Mouse (Mus musculus) neural tube, embryonic 14.5 days (tissue): ENCODE measurements at regions not wholly inside any gene's neighbourhood (a gene's known extent, or its start where the extent isn't known, plus 50 kb on each side); places are given as distances from the start of the nearest gene placed in this dataset.
"Not testable (repeated sequence)": the region's sequence is repeated elsewhere in the genome, so short reads cannot be mapped to it uniquely, and the experiment has no call there.

Experiments used
- ATAC-seq: fragments of 200-750 bp; cut with Nextera tagmentation; 2 replicates; pipeline ENCODE4 v1.8.0; 2017; ENCODE audit warnings: low read depth, mild to moderate bottlenecking, moderate TSS enrichment, moderate library complexity
- H3K27ac ChIP-seq: fragments of 300-500 bp; sonication (generic); 2 replicates; pipeline ENCODE4 v1.5.1; 2014; ENCODE audit warnings: low read depth, mild to moderate bottlenecking, control low read depth, low read length, moderate library complexity, mixed read lengths
- H3K27me3 ChIP-seq: fragments of 300-500 bp; sonication (generic); 2 replicates; pipeline ENCODE4 v1.6.1; 2014; ENCODE audit warnings: low read length; ENCODE audit not compliant: control insufficient read depth, insufficient read depth
- H3K36me3 ChIP-seq: fragments of 300-500 bp; sonication (generic); 2 replicates; pipeline ENCODE4 v1.6.1; 2014; ENCODE audit warnings: low read length, mixed read lengths; ENCODE audit not compliant: control insufficient read depth, insufficient read depth
- H3K4me1 ChIP-seq: fragments of 300-500 bp; sonication (generic); 2 replicates; pipeline ENCODE4 v1.6.1; 2014; ENCODE audit warnings: low read length; ENCODE audit not compliant: control insufficient read depth, insufficient read depth
- H3K4me2 ChIP-seq: fragments of 300-500 bp; sonication (generic); 2 replicates; pipeline ENCODE4 v1.6.1; 2014; ENCODE audit warnings: mild to moderate bottlenecking, low read depth, low read length, control low read depth
- H3K4me3 ChIP-seq: fragments of 300-500 bp; sonication (generic); 2 replicates; pipeline ENCODE4 v1.5.1; 2014; ENCODE audit warnings: low read depth, low read length, control low read depth, mixed read lengths
- H3K9ac ChIP-seq: fragments of 300-500 bp; sonication (generic); replicated peaks from 2 replicates; pipeline ENCODE4 v1.6.1; 2014; ENCODE audit warnings: low read depth, mild to moderate bottlenecking, control low read depth, low read length, mixed read lengths
- H3K9me3 ChIP-seq: fragments of 300-500 bp; sonication (generic); 2 replicates; pipeline ENCODE4 v1.6.1; 2016; ENCODE audit warnings: low read length; ENCODE audit not compliant: control insufficient read depth
- WGBS: fragments of 180-500 bp; shearing (Covaris S2); extraction: QIAGEN DNeasy Blood & Tissue Kit; methylation state at CpG from one replicate; pipeline ENCODE4 v1.1.7; 2014; 5-methylcytosine and 5-hydroxymethylcytosine counted together

DNA sequence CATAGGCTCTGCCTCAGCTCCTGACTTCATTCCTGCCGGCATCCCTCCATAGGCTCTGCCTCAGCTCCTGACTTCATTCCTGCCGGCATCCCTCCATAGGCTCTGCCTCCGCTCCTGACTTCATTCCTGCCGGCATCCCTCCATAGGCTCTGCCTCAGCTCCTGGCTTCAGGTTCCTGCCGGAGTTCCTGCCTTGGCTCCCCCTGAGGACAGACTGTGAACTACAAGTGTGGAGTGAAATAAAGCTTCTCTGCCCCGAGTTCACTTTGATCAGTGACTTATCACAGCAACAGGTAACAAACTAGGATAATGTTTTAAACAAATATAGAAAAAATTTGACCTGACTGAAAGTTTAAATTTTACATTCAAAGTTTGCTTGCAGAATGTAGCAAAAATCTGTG is 348.5 kb downstream of the Abcc12 start:
- 82% methylated on average over 6 of the region's 6 CpGs for WGBS
- ATAC-seq, H3K4me1 ChIP-seq, H3K27ac ChIP-seq, H3K9ac ChIP-seq, H3K4me3 ChIP-seq, H3K4me2 ChIP-seq, H3K36me3 ChIP-seq, H3K9me3 ChIP-seq, H3K27me3 ChIP-seq: not testable (repeated sequence)

- H3K9me3 ChIP-seq = no peaks in the 10 kb centered on the region
- no peak for ATAC-seq
- H3K27me3 ChIP-seq = no peaks in the 10 kb centered on the region
- no peaks in the 10 kb centered on the region for H3K36me3 ChIP-seq
- no peak overlapping the region for H3K27ac ChIP-seq
- H3K4me1 ChIP-seq = no peaks in the 10 kb centered on the region
- no peak overlapping the region for H3K4me2 ChIP-seq
- H3K4me3 ChIP-seq = no peak overlapping the region
- WGBS = 61% methylated on average over 4 of the region's 4 CpGs
- H3K9ac ChIP-seq = no peak overlapping the region
Observed at GRCm38 (mm10) chr8:86224851-86225250, 355.6 kb downstream of the Abcc12 start.

DNA sequence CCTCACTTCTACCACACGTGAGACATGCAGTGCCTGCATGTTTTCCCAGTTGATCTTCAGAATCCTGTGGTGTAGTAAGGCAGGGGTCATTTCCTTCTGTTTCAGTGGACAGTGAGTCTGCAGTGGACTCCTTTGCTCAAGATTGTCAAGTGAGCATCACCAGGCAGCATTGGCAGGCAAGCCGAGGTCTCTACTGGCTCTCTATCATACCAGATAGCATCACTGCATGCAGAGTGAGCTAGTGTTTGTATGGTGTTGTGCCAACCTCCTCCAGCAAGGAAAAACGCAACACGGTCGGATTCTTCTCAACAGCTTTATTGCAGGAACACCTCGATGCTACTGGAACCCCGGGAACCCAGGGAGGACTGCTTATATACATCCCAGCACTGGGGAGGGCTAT is 357.8 kb downstream of the Abcc12 start:
- H3K4me3 ChIP-seq = no peak overlapping the region
- H3K4me1 ChIP-seq = no peaks in the 10 kb centered on the region
- H3K27me3 ChIP-seq = no peaks in the 10 kb centered on the region
- no peak overlapping the region for H3K9ac ChIP-seq
- 92% methylated on average over 7 of the region's 7 CpGs for WGBS
- no peak overlapping the region for H3K4me2 ChIP-seq
- H3K36me3 ChIP-seq = no peaks in the 10 kb centered on the region
- no peak for ATAC-seq
- H3K27ac ChIP-seq = no peak overlapping the region
- no peaks in the 10 kb centered on the region for H3K9me3 ChIP-seq

DNA sequence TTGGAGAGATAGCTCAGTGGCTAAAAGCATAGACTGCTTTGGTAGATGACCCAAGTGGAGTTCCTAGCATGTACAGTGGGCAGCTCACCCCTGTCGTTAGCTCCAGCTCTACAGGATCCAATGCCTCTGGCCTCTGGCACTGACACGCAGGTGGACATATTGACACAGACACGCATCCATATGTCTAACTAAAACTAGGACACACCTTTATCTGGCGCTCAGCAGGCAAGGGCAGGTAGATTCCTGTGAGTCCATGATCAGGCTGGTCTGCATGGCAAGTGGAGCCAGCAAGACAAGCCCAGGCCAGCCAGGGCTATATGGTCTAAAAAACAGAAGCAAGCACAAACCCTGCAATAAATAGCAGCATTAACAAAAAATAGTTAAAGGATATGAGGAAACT is 358.3 kb downstream of the Abcc12 start:
- H3K27ac ChIP-seq = no peak overlapping the region
- no peak for ATAC-seq
- WGBS = 97% methylated on average over 4 of the region's 4 CpGs
- no peaks in the 10 kb centered on the region for H3K27me3 ChIP-seq
- no peak overlapping the region for H3K9ac ChIP-seq
- no peak overlapping the region for H3K4me3 ChIP-seq
- H3K36me3 ChIP-seq = no peaks in the 10 kb centered on the region
- H3K4me2 ChIP-seq = no peak overlapping the region
- H3K4me1 ChIP-seq = no peaks in the 10 kb centered on the region
- no peaks in the 10 kb centered on the region for H3K9me3 ChIP-seq

DNA sequence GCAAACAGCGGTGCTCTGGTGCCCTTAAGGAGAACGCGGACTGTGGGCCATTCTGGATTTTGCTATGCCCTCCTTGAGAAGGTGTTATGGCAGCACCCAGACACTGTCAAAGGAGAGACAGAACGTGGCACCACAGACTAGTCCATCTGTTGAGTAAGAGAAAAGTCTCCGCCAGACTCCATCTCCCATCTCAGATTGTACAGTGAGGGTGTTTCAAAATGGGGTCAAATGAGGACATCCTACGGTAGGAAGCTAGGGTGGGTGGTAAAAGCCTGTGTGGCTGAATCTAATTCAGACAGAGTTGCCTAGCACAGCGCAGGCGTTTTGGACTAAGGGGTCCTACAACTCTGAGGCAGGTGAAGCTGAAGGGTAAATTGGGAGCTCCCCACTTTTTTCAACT is 366.1 kb downstream of the Abcc12 start:
- no peaks in the 10 kb centered on the region for H3K36me3 ChIP-seq
- WGBS = 98% methylated on average over 8 of the region's 8 CpGs
- H3K27ac ChIP-seq = no peak overlapping the region

DNA sequence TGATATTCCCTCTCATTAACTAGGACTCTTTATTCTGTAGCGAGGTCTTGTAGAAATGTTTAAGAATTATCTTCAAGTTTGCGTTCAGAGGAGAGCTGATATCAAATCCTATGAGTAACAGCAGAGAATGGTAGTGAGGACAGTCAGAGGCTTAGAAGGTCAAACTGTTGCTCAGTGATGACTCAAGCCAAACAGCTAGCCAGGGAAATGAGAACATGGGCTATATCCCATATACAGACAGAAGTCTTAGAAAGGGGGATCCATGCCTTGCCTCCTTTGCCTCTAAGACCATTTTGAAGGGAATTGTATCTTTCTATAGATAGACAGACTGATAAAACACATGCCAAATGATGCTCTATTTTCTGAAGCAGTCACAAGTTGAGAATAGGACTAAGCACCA is 368.0 kb downstream of the Abcc12 start:
- WGBS = 97% methylated on average over 2 of the region's 2 CpGs
- Histone ChIP-seq H3K36me3 (no peaks in the 10 kb centered on the region), H3K9ac (no peak overlapping the region), H3K9me3 (no peaks in the 10 kb centered on the region), H3K27ac (no peak overlapping the region), H3K4me1 (no peaks in the 10 kb centered on the region), H3K4me2 (no peak overlapping the region), H3K27me3 (no peaks in the 10 kb centered on the region), H3K4me3 (no peak overlapping the region)
- no peak for ATAC-seq

More for the DNA sequence above, 366.1 kb downstream of the Abcc12 start:
- no peak overlapping the region for H3K9ac ChIP-seq
- H3K27me3 ChIP-seq = no peaks in the 10 kb centered on the region
- no peak overlapping the region for H3K4me2 ChIP-seq
- ATAC-seq = no peak
- no peak overlapping the region for H3K4me3 ChIP-seq
- H3K4me1 ChIP-seq = no peaks in the 10 kb centered on the region
- no peaks in the 10 kb centered on the region for H3K9me3 ChIP-seq

DNA sequence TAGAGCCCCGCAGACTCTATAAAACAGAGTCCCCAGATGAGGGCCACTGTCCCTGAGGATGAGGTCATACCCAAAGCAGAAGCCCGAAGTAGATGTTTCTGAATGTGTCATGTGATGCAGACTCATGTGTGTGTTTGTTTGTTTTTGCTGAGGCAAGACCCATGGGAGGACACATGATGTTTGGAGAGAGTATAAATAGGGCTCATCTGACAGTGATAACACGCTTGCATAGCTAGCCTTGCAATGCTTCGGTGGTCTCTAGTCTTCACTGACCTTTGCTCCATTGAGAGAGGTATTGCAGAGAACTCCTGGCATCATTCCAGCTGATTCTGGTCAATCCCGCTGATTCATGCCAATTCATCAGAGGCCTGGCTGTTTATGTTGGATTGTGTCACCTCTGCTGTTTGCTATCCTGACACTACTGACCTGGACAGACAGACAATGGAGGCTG is 368.1 kb downstream of the Phkb start:
- H3K27ac ChIP-seq = no peak overlapping the region
- H3K4me2 ChIP-seq = no peak overlapping the region
- no peak overlapping the region for H3K4me3 ChIP-seq
- no peaks in the 10 kb centered on the region for H3K36me3 ChIP-seq
- no peaks in the 10 kb centered on the region for H3K27me3 ChIP-seq
- ATAC-seq = no peak
- H3K9me3 ChIP-seq = no peaks in the 10 kb centered on the region
- no peak overlapping the region for H3K9ac ChIP-seq
- H3K4me1 ChIP-seq = peaks cover 5% of the 10 kb centered on the region; the same call in 1 of the 2 replicates
- 68% methylated on average over 5 of the region's 5 CpGs for WGBS

GRCm38 (mm10) chr8:86204421-86205229 is 363.9 kb downstream of the Phkb start:
- Histone ChIP-seq H3K27ac (no peak overlapping the region), H3K27me3 (no peaks in the 10 kb centered on the region), H3K36me3 (no peaks in the 10 kb centered on the region), H3K4me1 (peaks cover 14% of the 10 kb centered on the region), H3K9me3 (no peaks in the 10 kb centered on the region), H3K4me2 (no peak overlapping the region), H3K9ac (no peak overlapping the region), H3K4me3 (no peak overlapping the region)
- ATAC-seq = peak; percentile 81
- WGBS = 19% methylated on average over 6 of the region's 6 CpGs

- Histone ChIP-seq H3K36me3 (no peaks in the 10 kb centered on the region), H3K4me2 (no peak overlapping the region), H3K27me3 (no peaks in the 10 kb centered on the region), H3K27ac (peak overlapping the region; percentile 28; the same call in 1 of the 2 replicates), H3K9ac (no peak overlapping the region; the same call in none of the 2 replicates), H3K4me3 (no peak overlapping the region), H3K9me3 (no peaks in the 10 kb centered on the region), H3K4me1 (peaks cover 14% of the 10 kb centered on the region)
- 15% methylated on average over 9 of the region's 9 CpGs for WGBS
- ATAC-seq = peak; percentile 34; the same call in 1 of the 2 replicates
Observed at GRCm38 (mm10) chr8:86203107-86203506, 362.3 kb downstream of the Phkb start.
